Comparison of ENCODE assay signal across 14 mouse cellular contexts in genomic region chr6:122344386-122345116, GRCm38 (mm10). TPM values are rescaled to one million over a fixed set of nuclear protein-coding genes. Genes with fewer than 3 reads are reported as not detected.
DNase-seq lines count a peak whose midpoint lies in the region; ATAC-seq lines count a peak whose summit lies in the region.
"Had no signal": no experiment of that assay in that cellular context is flagged by ENCODE, and none has a peak within 500 bp of the region (broad histone marks: within the 10 kb centered on the region; RNA-seq: fewer than 3 reads in every experiment).

No protein-coding gene starts in this region.

- no peak for DNase-seq in kidney, postnatal 25 days
- peak; percentile 20 for DNase-seq in urinary bladder, postnatal 14 days (ENCODE audit: low spot score)
- DNase-seq in urinary bladder, postnatal 25 days (ENCODE audit: low spot score), result no peak
- DNase-seq in R1 (ENCODE audit: low read depth, low spot score), result peak; percentile 73
- no peak for DNase-seq in adrenal gland, adult 8-10 months
- DNase-seq in left cerebral cortex, postnatal 10 days (ENCODE audit: extremely low spot score in 1 of 2, low spot score in 2 of 2), result no peak
- DNase-seq: adrenal gland, adult 2 months; cerebellum, postnatal 36 days; gastrocnemius, postnatal 25 days had no signal

- ATAC-seq in kidney, embryonic 15.5 days (replicated peaks; ENCODE audit: low FRiP score), result peak; percentile 68
- ATAC-seq: intestine, embryonic 16.5 days had no signal

- H3K9me3 ChIP-seq in kidney, embryonic 15.5 days (replicated peaks), result no peaks in the 10 kb centered on the region
- H3K9me3 ChIP-seq: G1E; limb, embryonic 10.5 days had no signal

- no peaks in the 10 kb centered on the region for H3K27me3 ChIP-seq in kidney, embryonic 15.5 days

- 38% methylated on average over 9 of the region's 9 CpGs for WGBS in kidney, embryonic 15.5 days

- peaks cover 30% of the 10 kb centered on the region for H3K4me1 ChIP-seq in kidney, embryonic 15.5 days

- intact Hi-C loops in left cerebral cortex, postnatal 10 days (cut with DNase I), result no loop called here

- H3K36me3 ChIP-seq in kidney, embryonic 15.5 days, result no peaks in the 10 kb centered on the region
- H3K36me3 ChIP-seq: G1E; limb, embryonic 10.5 days had no signal

- H3K4me3 ChIP-seq in kidney, embryonic 15.5 days (replicated peaks), result no peak overlapping the region
- H3K4me3 ChIP-seq: limb, embryonic 10.5 days had no signal

- H3K9ac ChIP-seq in kidney, embryonic 15.5 days, result no peak overlapping the region
- H3K9ac ChIP-seq: liver, embryonic 14.5 days had no signal

- peak overlapping the region; percentile 65; the same call in 1 of the 2 replicates for H3K27ac ChIP-seq in kidney, embryonic 15.5 days
- H3K27ac ChIP-seq: limb, embryonic 10.5 days; liver, embryonic 14.5 days had no signal

- H3K4me2 ChIP-seq in kidney, embryonic 15.5 days, result no peak overlapping the region

RNA-seq across cellular contexts. Expression of gene Phc1, which starts 4.2 kb away (rescaled TPM):
- 18.1 and 21.1 TPM in 2 replicates for polyA plus RNA-seq in kidney, embryonic 15.5 days (2015; fragmentation: Nextera tagmentation; extraction: Ambion mirVana)
- total RNA-seq in adrenal gland, adult 8-10 months (2022), result 10 to 100 TPM; 24.0 to 40.3 (median 30.0) TPM
- 10 to 100 TPM; 69.0 to 76.4 TPM for total RNA-seq in left cerebral cortex, postnatal 10 days (2021)

RNA-seq across cellular contexts. Expression of gene M6pr, which starts 36.0 kb away (rescaled TPM):
- polyA plus RNA-seq in kidney, embryonic 15.5 days (2015; fragmentation: Nextera tagmentation; extraction: Ambion mirVana), result 113 and 116 TPM in 2 replicates
- total RNA-seq in adrenal gland, adult 8-10 months (2022), result 100 to 1,000 TPM; 149 to 174 (median 167) TPM
- 10 to 100 TPM; 45.1 to 46.1 TPM for total RNA-seq in left cerebral cortex, postnatal 10 days (2021)

Comparison
In these comparisons a context has a peak if more than half of its experiments do, and no peak if none do; other contexts are left out.
1. DNase-seq: peak in urinary bladder, postnatal 14 days (single experiment) and R1 (single experiment); none in kidney, postnatal 25 days (0 of 2), urinary bladder, postnatal 25 days (single experiment), adrenal gland, adult 8-10 months (single experiment) and left cerebral cortex, postnatal 10 days (0 of 2).